Mouse (Mus musculus) CH12.LX (cell line): ENCODE results near the gene Atp8b4.

Experiments used
- BHLHE40 ChIP-seq: IDR thresholded peaks from 2 replicates; pipeline ENCODE4 v1.6.1; 2011; ENCODE audit warnings: mild to moderate bottlenecking, low read depth, low read length, improper control_type of control experiment
- CTCF ChIP-seq, 2 experiments: IDR thresholded peaks in 1 of 2; conservative IDR thresholded peaks in 1 of 2; 2 replicates each; pipeline ENCODE4 v1.5.1; 2011 to 2012; ENCODE audit warnings: low read depth in 2 of 2, low read length in 2 of 2, improper control_type of control experiment in 1 of 2, inconsistent platforms in 1 of 2, mild to moderate bottlenecking in 1 of 2, moderate library complexity in 1 of 2
- EP300 ChIP-seq: IDR thresholded peaks from 2 replicates; pipeline ENCODE4 v1.6.1; 2011; ENCODE audit warnings: low read length, improper control_type of control experiment
- JUND ChIP-seq: conservative IDR thresholded peaks from 2 replicates; pipeline ENCODE4 v1.6.1; 2011; ENCODE audit warnings: low read depth, low read length, improper control_type of control experiment
- MXI1 ChIP-seq: IDR thresholded peaks from 2 replicates; pipeline ENCODE4 v1.6.1; 2011; ENCODE audit warnings: mild to moderate bottlenecking, low read depth, low read length, improper control_type of control experiment
- POLR2A ChIP-seq: IDR thresholded peaks from 2 replicates; pipeline ENCODE4 v1.6.1; 2011; ENCODE audit warnings: low read depth, mild to moderate bottlenecking, improper control_type of control experiment, low read length
- SIN3A ChIP-seq: IDR thresholded peaks from 2 replicates; pipeline ENCODE4 v1.6.1; 2012; ENCODE audit warnings: low read length, improper control_type of control experiment, inconsistent platforms
- SMC3 ChIP-seq: IDR thresholded peaks from 2 replicates; pipeline ENCODE4 v1.6.1; 2011; ENCODE audit warnings: low read depth, low read length, improper control_type of control experiment
- UBTF ChIP-seq: IDR thresholded peaks from 2 replicates; pipeline ENCODE4 v1.6.1; 2012; ENCODE audit warnings: low read depth, mild to moderate bottlenecking, inconsistent platforms, low read length, improper control_type of control experiment, moderate library complexity
- USF2 ChIP-seq: conservative IDR thresholded peaks from 2 replicates; pipeline ENCODE4 v1.6.1; 2011; ENCODE audit warnings: low read depth, low read length, improper control_type of control experiment
- ZKSCAN1 ChIP-seq: IDR thresholded peaks from 2 replicates; pipeline ENCODE4 v1.6.1; 2012; ENCODE audit warnings: low read depth, inconsistent platforms, low read length, improper control_type of control experiment, borderline replicate concordance
- ZNF384 ChIP-seq: IDR thresholded peaks from 2 replicates; pipeline ENCODE4 v1.6.1; 2012; ENCODE audit warnings: low read depth, low read length, improper control_type of control experiment, inconsistent platforms

DNA sequence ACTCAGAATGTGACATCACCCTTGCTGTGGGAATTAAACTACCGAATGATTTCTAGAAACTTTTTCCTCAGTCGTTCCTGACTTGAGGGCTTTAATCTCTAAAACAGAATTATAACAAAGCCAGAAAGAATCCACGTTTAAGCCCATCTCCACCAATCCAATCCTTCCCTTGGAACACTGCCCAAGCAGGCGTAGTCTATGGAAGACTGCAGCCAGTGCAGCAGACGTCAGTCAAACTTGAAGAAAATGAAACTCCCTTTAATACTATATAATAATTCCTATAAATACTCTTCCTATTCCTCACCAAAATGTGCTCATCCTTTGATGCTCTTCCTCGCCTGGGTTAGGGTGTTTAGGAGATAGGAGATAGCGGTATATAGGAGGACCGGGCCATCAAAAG, 7.2 kb downstream of the Atp8b4 start:
- TF ChIP-seq SMC3, result no peak
- no peak for TF ChIP-seq ZNF384
- TF ChIP-seq CTCF (conservative IDR thresholded peaks at IDR 0.05 in 1 of 2, IDR thresholded peaks at IDR 0.05 in 1 of 2; ENCODE audit: low read depth in 2 of 2, low read length in 2 of 2), result no peak
- TF ChIP-seq USF2, result no peak
- no peak for TF ChIP-seq POLR2A
- TF ChIP-seq MXI1, result no peak
- TF ChIP-seq EP300, result no peak
- TF ChIP-seq UBTF, result no peak
- no peak for TF ChIP-seq JUND
- no peak for TF ChIP-seq SIN3A
- no peak for TF ChIP-seq ZKSCAN1
- TF ChIP-seq BHLHE40, result no peak
